Mouse (Mus musculus) liver, adult 2 months (tissue): ENCODE measurements at regions not wholly inside any gene's neighbourhood (a gene's known extent, or its start where the extent isn't known, plus 50 kb on each side); places are given as distances from the start of the nearest gene placed in this dataset.

Experiments used
- DNase-seq: peaks from one replicate; pipeline ENCODE4 v3.0.0-alpha.2; 2011; ENCODE audit warnings: low read depth, low spot score; ENCODE audit errors: extremely low read depth
- H3K27ac ChIP-seq: fragments of 200-500 bp; replicated peaks from 2 replicates; pipeline ENCODE4 v1.5.1; 2012; ENCODE audit warnings: low read depth, mild to moderate bottlenecking, control low read depth, inconsistent platforms, low read length; ENCODE audit not compliant: insufficient read depth
- H3K27me3 ChIP-seq: fragments of 200-500 bp; 2 replicates; pipeline ENCODE4 v1.6.1; 2012; ENCODE audit warnings: mild to moderate bottlenecking, moderate library complexity, low read length, inconsistent platforms; ENCODE audit not compliant: control insufficient read depth, insufficient read depth
- H3K36me3 ChIP-seq: fragments of 200-500 bp; 2 replicates; pipeline ENCODE4 v1.6.1; 2012; ENCODE audit warnings: low read length, inconsistent platforms; ENCODE audit not compliant: control insufficient read depth, insufficient read depth
- H3K4me1 ChIP-seq: fragments of 200-500 bp; 2 replicates; pipeline ENCODE4 v1.6.1; 2011; ENCODE audit warnings: low read length; ENCODE audit not compliant: control insufficient read depth, insufficient read depth
- H3K4me3 ChIP-seq: fragments of 200-500 bp; 2 replicates; pipeline ENCODE4 v1.5.1; 2011; ENCODE audit warnings: low read depth, mild to moderate bottlenecking, control low read depth, low read length, moderate library complexity; ENCODE audit not compliant: insufficient read depth
- H3K79me2 ChIP-seq: fragments of 200-500 bp; 2 replicates; pipeline ENCODE4 v1.6.1; 2012; ENCODE audit warnings: inconsistent platforms, mild to moderate bottlenecking, low read length, moderate library complexity; ENCODE audit not compliant: control insufficient read depth, insufficient read depth
- H3K9ac ChIP-seq: fragments of 200-500 bp; 2 replicates; pipeline ENCODE4 v1.6.1; 2012; ENCODE audit warnings: low read depth, mild to moderate bottlenecking, control low read depth, inconsistent platforms, low read length
- CTCF ChIP-seq: fragments of 200-500 bp; IDR thresholded peaks from 2 replicates; pipeline ENCODE4 v1.5.1; 2011; ENCODE audit warnings: low read depth, low read length, control low read depth
- POLR2A ChIP-seq: fragments of 200-500 bp; IDR thresholded peaks from 2 replicates; pipeline ENCODE4 v1.6.1; 2011; ENCODE audit warnings: low read length, control low read depth; ENCODE audit not compliant: insufficient read depth; ENCODE audit errors: extremely low read depth
- WGBS: fragments of 180-500 bp; shearing (Covaris S2); methylation state at CpG from one replicate; pipeline ENCODE4 v1.1.7; 2018; 5-methylcytosine and 5-hydroxymethylcytosine counted together

GRCm38 (mm10) chr14:102660351-102660750, 322.1 kb downstream of the Kctd12 start:
- no peak for DNase-seq
- TF ChIP-seq POLR2A (no peak), CTCF (no peak)
- H3K36me3 ChIP-seq, result no peaks in the 10 kb centered on the region
- H3K4me1 ChIP-seq, result no peaks in the 10 kb centered on the region
- H3K79me2 ChIP-seq, result no peaks in the 10 kb centered on the region
- H3K27me3 ChIP-seq, result no peaks in the 10 kb centered on the region
- H3K4me3 ChIP-seq, result no peak overlapping the region
- WGBS, result 76% methylated on average over 11 of the region's 11 CpGs
- no peak overlapping the region for H3K27ac ChIP-seq
- H3K9ac ChIP-seq, result no peak overlapping the region

GRCm38 (mm10) chr14:102656235-102656634, 326.2 kb downstream of the Kctd12 start:
- Histone ChIP-seq H3K79me2 (no peaks in the 10 kb centered on the region), H3K4me1 (no peaks in the 10 kb centered on the region), H3K4me3 (no peak overlapping the region), H3K27me3 (no peaks in the 10 kb centered on the region), H3K36me3 (no peaks in the 10 kb centered on the region), H3K27ac (no peak overlapping the region), H3K9ac (no peak overlapping the region)
- TF ChIP-seq POLR2A (no peak), CTCF (no peak)
- WGBS, result 84% methylated on average over 1 of the region's 1 CpGs
- no peak for DNase-seq

GRCm38 (mm10) chr14:102629601-102630000, 352.8 kb downstream of the Kctd12 start:
- Histone ChIP-seq H3K27me3 (no peaks in the 10 kb centered on the region), H3K27ac (no peak overlapping the region), H3K4me1 (no peaks in the 10 kb centered on the region), H3K9ac (no peak overlapping the region), H3K36me3 (no peaks in the 10 kb centered on the region), H3K4me3 (no peak overlapping the region), H3K79me2 (no peaks in the 10 kb centered on the region)
- WGBS, result 78% methylated on average over 2 of the region's 2 CpGs
- TF ChIP-seq POLR2A, result no peak
- TF ChIP-seq CTCF, result no peak
- DNase-seq, result no peak

GRCm38 (mm10) chr14:102621546-102621945, 360.9 kb downstream of the Kctd12 start:
- no peak overlapping the region for H3K27ac ChIP-seq
- H3K27me3 ChIP-seq, result no peaks in the 10 kb centered on the region
- H3K4me1 ChIP-seq, result no peaks in the 10 kb centered on the region
- H3K36me3 ChIP-seq, result no peaks in the 10 kb centered on the region
- no peaks in the 10 kb centered on the region for H3K79me2 ChIP-seq
- no peak overlapping the region for H3K9ac ChIP-seq
- H3K4me3 ChIP-seq, result no peak overlapping the region
- DNase-seq, result no peak
- TF ChIP-seq POLR2A, result no peak

- no peak overlapping the region for H3K4me3 ChIP-seq
- no peak overlapping the region for H3K9ac ChIP-seq
- no peaks in the 10 kb centered on the region for H3K27me3 ChIP-seq
- H3K36me3 ChIP-seq, result no peaks in the 10 kb centered on the region
- H3K27ac ChIP-seq, result no peak overlapping the region
- WGBS, result 77% methylated on average over 4 of the region's 4 CpGs
- no peaks in the 10 kb centered on the region for H3K4me1 ChIP-seq
- no peak for DNase-seq
- TF ChIP-seq POLR2A, result no peak
- TF ChIP-seq CTCF, result no peak
- no peaks in the 10 kb centered on the region for H3K79me2 ChIP-seq
Observed at GRCm38 (mm10) chr14:102619056-102619455, 363.4 kb downstream of the Kctd12 start.

GRCm38 (mm10) chr14:102615588-102616309, 366.7 kb downstream of the Kctd12 start:
- 73% methylated on average over 7 of the region's 7 CpGs for WGBS
- Histone ChIP-seq H3K27me3 (no peaks in the 10 kb centered on the region), H3K36me3 (no peaks in the 10 kb centered on the region), H3K9ac (no peak overlapping the region), H3K79me2 (no peaks in the 10 kb centered on the region), H3K4me1 (no peaks in the 10 kb centered on the region), H3K4me3 (no peak overlapping the region), H3K27ac (no peak overlapping the region)
- DNase-seq, result peak; percentile 1
- TF ChIP-seq CTCF, result no peak
- TF ChIP-seq POLR2A, result no peak
